Mouse (Mus musculus): ENCODE results near the gene Utp3.

Utp3 gene

GRCm38 (mm10) chr5:88574829-88575228 is 20.6 kb downstream of the Utp3 start:
- DNase-seq: no peak

- DNase-seq: peak; percentile 74
These were observed 21.5 kb downstream of the Utp3 start for GRCm38 (mm10) chr5:88575506-88576338.

GRCm38 (mm10) chr5:88580681-88581080 is 26.4 kb downstream of the Utp3 start:
- no peak for DNase-seq

- no peak for DNase-seq
These were observed 27.1 kb downstream of the Utp3 start for GRCm38 (mm10) chr5:88581343-88581742.

GRCm38 (mm10) chr5:88583271-88584031 is 29.2 kb downstream of the Utp3 start:
- DNase-seq: peak; percentile 76

GRCm38 (mm10) chr5:88584061-88584460 is 29.8 kb downstream of the Utp3 start:
- DNase-seq: no peak

- DNase-seq: peak; percentile 84
These were observed 32.3 kb downstream of the Utp3 start for GRCm38 (mm10) chr5:88586407-88587174.

GRCm38 (mm10) chr5:88587211-88587934 is 33.1 kb downstream of the Utp3 start:
- DNase-seq: peak; percentile 92

- DNase-seq: peak; percentile 57
These were observed 34.2 kb downstream of the Utp3 start for GRCm38 (mm10) chr5:88588481-88588880.

- DNase-seq: peak; percentile 93
These were observed 39.3 kb downstream of the Utp3 start for GRCm38 (mm10) chr5:88593421-88594172.

GRCm38 (mm10) chr5:88594173-88594569 is 39.9 kb downstream of the Utp3 start:
- DNase-seq: peak; percentile 34

GRCm38 (mm10) chr5:88595537-88596455 is 41.5 kb downstream of the Utp3 start:
- peak; percentile 78 for DNase-seq

- DNase-seq: no peak
These were observed 44.7 kb downstream of the Utp3 start for GRCm38 (mm10) chr5:88598961-88599360.

- DNase-seq: no peak
These were observed 47.8 kb downstream of the Utp3 start for GRCm38 (mm10) chr5:88602030-88602429.

GRCm38 (mm10) chr5:88602713-88603112 is 48.5 kb downstream of the Utp3 start:
- DNase-seq: no peak

GRCm38 (mm10) chr5:88604046-88604445 is 49.8 kb downstream of the Utp3 start:
- no peak for DNase-seq

- no peak for DNase-seq
These were observed 50.5 kb downstream of the Utp3 start for GRCm38 (mm10) chr5:88604641-88605358.

Data from kidney, adult 9 months (tissue).